Mouse (Mus musculus) heart, adult 2 months (tissue): ENCODE measurements around the gene Clcn6.
A peak's percentile ranks its signal among the peaks of the same experiment; 100 is the strongest.

Experiments used
- CTCF ChIP-seq: fragments of 200-600 bp; IDR thresholded peaks from 2 replicates; pipeline ENCODE4 v1.8.1; 2022; ENCODE audit warnings: antibody characterized with exemption, mild to moderate bottlenecking, moderate library complexity
- POLR2A ChIP-seq: fragments of 200-500 bp; IDR thresholded peaks from 2 replicates; pipeline ENCODE4 v1.6.1; 2011; ENCODE audit warnings: mild to moderate bottlenecking, low read depth, low read length, control low read depth; ENCODE audit not compliant: insufficient read depth

DNA sequence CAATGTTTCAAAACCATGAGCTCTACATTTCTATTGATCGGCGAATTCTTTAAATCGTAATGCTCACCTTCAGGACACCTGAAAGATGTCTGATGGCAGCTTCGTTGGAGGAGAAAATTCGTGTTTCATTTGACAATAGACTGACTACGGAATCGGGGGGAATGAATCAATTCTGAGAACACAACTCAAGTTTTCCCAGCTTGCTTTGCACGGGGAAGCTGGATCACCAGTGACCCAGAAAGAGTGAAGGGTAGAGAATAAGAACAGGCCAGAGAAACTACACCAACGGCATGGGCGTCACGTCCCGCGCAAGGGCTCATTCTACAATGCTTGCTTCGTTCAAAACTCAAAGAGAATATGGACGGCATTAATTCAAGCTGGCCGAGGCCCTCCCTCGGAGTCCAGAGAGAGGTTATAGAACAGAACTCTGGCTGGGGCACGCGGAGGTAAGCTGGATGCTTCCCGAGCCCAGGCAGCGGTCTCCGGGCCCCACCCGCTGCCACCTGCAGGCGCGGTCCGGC lies 482 bp downstream of the Clcn6 start:
- no peak for TF ChIP-seq POLR2A
- TF ChIP-seq CTCF: peak; percentile 30
